Mouse (Mus musculus): ENCODE data around the gene Rab11fip2.

DNA sequence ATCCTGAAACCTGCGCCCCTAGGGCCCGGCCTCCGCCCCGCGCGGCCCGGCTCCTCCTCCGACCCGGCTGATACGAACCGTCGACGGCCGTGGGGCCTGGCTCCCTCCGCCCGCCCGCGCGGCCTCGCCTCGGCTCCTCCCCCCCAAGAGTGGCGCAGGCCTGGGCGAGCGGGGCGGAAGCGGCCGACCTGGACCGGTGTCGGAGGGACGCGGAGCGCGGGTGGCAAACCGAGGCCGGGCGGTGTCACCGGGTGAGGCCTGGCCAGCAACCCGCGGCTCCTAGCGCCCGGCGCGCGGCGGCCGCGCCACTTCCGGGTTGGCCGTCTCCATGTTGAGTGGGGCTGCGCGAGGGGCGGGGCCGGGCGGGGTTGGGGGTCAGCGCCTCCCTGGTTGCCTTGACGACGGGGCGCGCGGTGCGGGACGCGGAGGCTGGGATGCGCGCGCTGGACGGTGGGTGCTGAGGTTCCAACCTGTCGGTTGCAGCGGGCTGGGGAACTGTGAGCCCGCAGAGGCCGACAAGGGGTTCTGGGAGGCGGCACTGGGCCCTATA is at the start of gene Rab11fip2:
- TF ChIP-seq CTCF (IDR thresholded peaks at IDR 0.05; ENCODE audit: low read depth) (no peak), EP300 (optimal IDR thresholded peaks at IDR 0.05) (no peak)
